Mouse (Mus musculus): ENCODE data around the gene Clock.

GRCm38 (mm10) chr5:76183043-76183749 lies 121.4 kb downstream of the Clock start:
- TF ChIP-seq CTCF (conservative IDR thresholded peaks at IDR 0.05; ENCODE audit: insufficient read depth, insufficient read length, low read depth, low read length) (no peak), POLR2A (IDR thresholded peaks at IDR 0.05; ENCODE audit: low read depth, low read length) (no peak)

Measured in kidney, adult 2 months (tissue).